Mouse (Mus musculus): Measurements from ENCODE around the gene Ly6g5c. TPM values are rescaled to one million over a fixed set of nuclear protein-coding genes. Genes with fewer than 3 reads are reported as not detected.

Ly6g5c gene
- total RNA-seq, 2 experiments from 2014 or later, result not detected

DNA sequence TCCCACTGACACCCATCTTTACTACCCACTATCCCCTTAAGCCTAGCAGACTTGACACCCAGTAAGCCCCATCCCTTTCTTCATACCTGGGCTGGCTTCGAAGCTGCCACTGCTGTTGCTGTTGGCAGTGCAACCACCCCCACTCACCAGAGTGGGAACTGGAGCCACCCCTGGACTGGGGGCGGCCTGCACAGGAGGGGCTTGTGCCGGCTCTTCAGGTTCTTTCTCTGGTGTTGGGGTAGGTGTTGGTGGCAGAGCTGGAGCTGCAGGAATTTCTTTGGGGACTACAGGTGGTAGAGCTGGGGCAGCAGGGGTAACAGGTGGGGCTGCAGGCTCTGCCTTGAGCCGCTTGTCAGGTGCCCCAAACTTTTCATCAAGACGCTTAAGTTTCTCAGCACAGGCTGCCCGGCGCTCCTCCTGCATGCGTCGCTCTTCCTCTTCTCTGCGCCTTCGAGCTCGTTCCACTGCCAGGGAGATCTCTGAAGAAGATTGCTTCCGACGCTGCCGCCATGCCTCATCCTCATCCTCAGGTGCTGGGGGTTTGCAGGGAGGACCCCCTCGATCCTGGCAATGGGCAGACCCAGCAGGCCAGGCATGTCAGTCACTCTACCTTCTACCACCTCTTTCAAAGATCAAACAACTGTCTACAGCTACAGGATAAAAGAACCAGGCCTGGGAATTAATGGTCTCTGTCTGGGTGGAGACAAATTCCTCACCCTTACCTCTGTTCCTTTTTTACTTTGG lies 50.9 kb downstream of the Ly6g5c start:
- DNase-seq (ENCODE audit: low spot score in 2 of 2), result no peak
- intact Hi-C loops (cut with DNase I), result no loop called here

DNA sequence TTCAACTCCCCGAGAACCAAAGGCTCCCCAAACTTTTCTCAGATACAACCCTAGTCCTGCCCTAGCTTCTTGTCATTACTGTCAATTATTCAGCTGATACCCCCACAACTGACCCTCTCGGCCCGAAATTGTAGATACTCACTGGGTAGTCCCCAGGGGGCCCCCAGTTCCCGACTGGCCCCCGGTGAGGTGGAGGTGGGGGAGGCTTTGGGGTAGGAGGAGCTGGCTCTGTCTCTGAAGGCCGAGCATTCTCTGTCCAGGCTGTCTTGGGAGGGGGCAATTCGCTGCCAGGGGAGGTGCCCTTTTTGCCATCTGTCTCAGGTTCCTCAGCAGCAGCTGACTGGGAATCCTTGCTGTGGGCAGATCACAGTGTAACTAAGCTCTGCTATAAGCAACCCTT lies 51.6 kb downstream of the Ly6g5c start:
- intact Hi-C loops (cut with DNase I), result no loop called here
- DNase-seq (ENCODE audit: low spot score in 2 of 2), result no peak

DNA sequence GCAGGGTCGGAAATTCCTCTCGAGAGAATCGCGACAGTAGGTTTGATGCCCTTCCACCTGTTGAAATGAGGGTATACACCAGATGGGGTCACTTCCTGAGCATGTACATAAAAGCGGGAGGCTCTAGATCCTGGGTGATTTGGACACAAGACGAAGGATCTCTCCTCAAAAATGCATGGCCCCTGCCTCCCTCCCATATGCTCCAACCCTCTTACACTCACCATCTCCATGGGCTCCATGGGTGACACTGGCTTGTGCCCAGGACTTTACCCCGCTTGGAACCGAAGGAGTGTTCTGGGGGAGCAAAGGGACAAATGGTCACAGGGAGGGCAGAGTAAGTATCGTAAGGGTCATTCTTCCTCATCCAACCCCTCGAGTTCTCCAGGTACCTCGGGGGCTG lies 53.3 kb downstream of the Ly6g5c start:
- intact Hi-C loops (cut with DNase I), result no loop called here
- no peak for DNase-seq (ENCODE audit: low spot score in 2 of 2)

Other genes starting within 250 kb of the Ly6g5c start
- gene Cfb, start 245.8 kb upstream of the Ly6g5c start, total RNA-seq (2021), result under 1 TPM in 1 of 2 experiments, not detected in 1; 0.20 TPM
- 1 to 10 TPM; 5.0 to 5.1 TPM for gene Zbtb12, start 228.8 kb upstream of the Ly6g5c start, total RNA-seq (2021)
- gene Gm20547, start 226.2 kb upstream of the Ly6g5c start, total RNA-seq (2021), result under 1 TPM in 1 of 2 experiments, not detected in 1; 0.26 TPM
- gene C2, start 210.0 kb upstream of the Ly6g5c start, total RNA-seq (2021), result 1 to 10 TPM; 2.5 to 2.9 TPM
- 100 to 1,000 TPM; 166 to 171 TPM for gene Ehmt2, start 209.8 kb upstream of the Ly6g5c start, total RNA-seq (2021)
- gene Slc44a4, start 193.8 kb upstream of the Ly6g5c start, total RNA-seq (2021), result under 1 TPM; 0.38 to 0.40 TPM
- gene Neu1, start 177.0 kb upstream of the Ly6g5c start, total RNA-seq (2021), result 10 to 100 TPM; 32.1 to 32.8 TPM
- 1 to 10 TPM; 3.3 to 3.5 TPM for gene Hspa1b, start 149.0 kb upstream of the Ly6g5c start, total RNA-seq (2021)
- not detected for gene Gm20481, start 138.4 kb upstream of the Ly6g5c start, total RNA-seq (2021)
- gene Hspa1a, start 136.1 kb upstream of the Ly6g5c start, total RNA-seq (2021), result 1 to 10 TPM; 5.5 to 6.7 TPM
- under 1 TPM; 0.15 TPM for gene Hspa1l, start 135.6 kb upstream of the Ly6g5c start, total RNA-seq (2021)
- gene Lsm2, start 126.4 kb upstream of the Ly6g5c start, total RNA-seq (2021), result 10 to 100 TPM; 19.9 to 25.7 TPM
- 10 to 100 TPM; 43.1 to 48.6 TPM for gene Vars, start 107.3 kb upstream of the Ly6g5c start, total RNA-seq (2021)
- under 1 TPM; 0.17 to 0.24 TPM for gene Vwa7, start 91.7 kb upstream of the Ly6g5c start, total RNA-seq (2021)
- gene Sapcd1, start 80.3 kb upstream of the Ly6g5c start, total RNA-seq (2021), result under 1 TPM in 1 of 2 experiments, not detected in 1; 0.92 TPM
- under 1 TPM; 0.59 to 0.75 TPM for gene Msh5, start 61.5 kb upstream of the Ly6g5c start, total RNA-seq (2021)
- gene Clic1, start 58.3 kb upstream of the Ly6g5c start, total RNA-seq (2021), result 10 to 100 TPM; 10.1 to 13.8 TPM
- gene Ddah2, start 49.2 kb upstream of the Ly6g5c start, total RNA-seq (2021), result 10 to 100 TPM; 16.9 to 19.4 TPM
- not detected for gene Ly6g6c, start 42.9 kb upstream of the Ly6g5c start, total RNA-seq (2021)
- gene Mpig6b, start 42.1 kb upstream of the Ly6g5c start, total RNA-seq (2021), result not detected
- 1 to 10 TPM; 2.4 to 2.9 TPM for gene Ly6g6e, start 31.4 kb upstream of the Ly6g5c start, total RNA-seq (2021)
- gene Ly6g6d, start 30.2 kb upstream of the Ly6g5c start, total RNA-seq (2021), result 1 to 10 TPM in 1 of 2 experiments, not detected in 1; 1.2 TPM
- not detected for gene Ly6g6f, start 22.7 kb upstream of the Ly6g5c start, total RNA-seq (2021)
- 100 to 1,000 TPM; 101 to 113 TPM for gene Abhd16a, start 19.0 kb upstream of the Ly6g5c start, total RNA-seq (2021)
- under 1 TPM in 1 of 2 experiments, not detected in 1; 0.59 TPM for gene Ly6g5b, start 7.1 kb downstream of the Ly6g5c start, total RNA-seq (2021)
- 10 to 100 TPM; 13.2 to 13.8 TPM for gene Gpank1, start 13.2 kb downstream of the Ly6g5c start, total RNA-seq (2021)
- 100 to 1,000 TPM; 195 to 225 TPM for gene Csnk2b, start 13.8 kb downstream of the Ly6g5c start, total RNA-seq (2021)
- gene D17H6S53E, start 18.1 kb downstream of the Ly6g5c start, total RNA-seq (2021), result 10 to 100 TPM; 24.6 TPM
- not detected for gene Apom, start 23.8 kb downstream of the Ly6g5c start, total RNA-seq (2021)
- 100 to 1,000 TPM; 285 to 306 TPM for gene Bag6, start 26.9 kb downstream of the Ly6g5c start, total RNA-seq (2021)
- gene Prrc2a, start 56.6 kb downstream of the Ly6g5c start, total RNA-seq (2021), result 100 to 1,000 TPM; 272 to 274 TPM
- gene Aif1, start 67.8 kb downstream of the Ly6g5c start, total RNA-seq (2021), result 10 to 100 TPM; 10.6 to 12.3 TPM
- 1 to 10 TPM; 5.8 to 7.8 TPM for gene Lst1, start 80.2 kb downstream of the Ly6g5c start, total RNA-seq (2021)
- gene Ltb, start 86.2 kb downstream of the Ly6g5c start, total RNA-seq (2021), result 1 to 10 TPM in 1 of 2 experiments, under 1 TPM in 1; 0.55 to 1.0 TPM
- not detected for gene Tnf, start 93.7 kb downstream of the Ly6g5c start, total RNA-seq (2021)
- gene Lta, start 97.1 kb downstream of the Ly6g5c start, total RNA-seq (2021), result under 1 TPM; 0.42 to 0.72 TPM
- gene Gm16181, start 112.6 kb downstream of the Ly6g5c start, total RNA-seq (2021), result not detected
- 100 to 1,000 TPM; 454 to 455 TPM for gene Atp6v1g2, start 125.4 kb downstream of the Ly6g5c start, total RNA-seq (2021)
- gene Nfkbil1, start 127.5 kb downstream of the Ly6g5c start, total RNA-seq (2021), result 10 to 100 TPM; 12.2 to 14.3 TPM
- gene Ddx39b, start 133.5 kb downstream of the Ly6g5c start, total RNA-seq (2021), result 100 to 1,000 TPM; 221 to 230 TPM
- gene H2-D1, start 154.5 kb downstream of the Ly6g5c start, total RNA-seq (2021), result 10 to 100 TPM; 18.1 to 18.5 TPM
- under 1 TPM; 0.48 to 0.74 TPM for gene H2-Q1, start 212.1 kb downstream of the Ly6g5c start, total RNA-seq (2021)
- 1 to 10 TPM in 1 of 2 experiments, under 1 TPM in 1; 0.48 to 2.2 TPM for gene H2-Q2, start 234.0 kb downstream of the Ly6g5c start, total RNA-seq (2021)

All from left cerebral cortex, postnatal 14 days (tissue).